Mouse (Mus musculus) kidney, postnatal 14 days (tissue): ENCODE data around the gene Erbb2.
A peak's percentile ranks its signal among the peaks of the same experiment; 100 is the strongest.

Source experiments
- DNase-seq: peaks from one replicate; pipeline ENCODE4 v3.0.0; 2022; ENCODE audit warnings: mixed read lengths

Erbb2 gene

DNA sequence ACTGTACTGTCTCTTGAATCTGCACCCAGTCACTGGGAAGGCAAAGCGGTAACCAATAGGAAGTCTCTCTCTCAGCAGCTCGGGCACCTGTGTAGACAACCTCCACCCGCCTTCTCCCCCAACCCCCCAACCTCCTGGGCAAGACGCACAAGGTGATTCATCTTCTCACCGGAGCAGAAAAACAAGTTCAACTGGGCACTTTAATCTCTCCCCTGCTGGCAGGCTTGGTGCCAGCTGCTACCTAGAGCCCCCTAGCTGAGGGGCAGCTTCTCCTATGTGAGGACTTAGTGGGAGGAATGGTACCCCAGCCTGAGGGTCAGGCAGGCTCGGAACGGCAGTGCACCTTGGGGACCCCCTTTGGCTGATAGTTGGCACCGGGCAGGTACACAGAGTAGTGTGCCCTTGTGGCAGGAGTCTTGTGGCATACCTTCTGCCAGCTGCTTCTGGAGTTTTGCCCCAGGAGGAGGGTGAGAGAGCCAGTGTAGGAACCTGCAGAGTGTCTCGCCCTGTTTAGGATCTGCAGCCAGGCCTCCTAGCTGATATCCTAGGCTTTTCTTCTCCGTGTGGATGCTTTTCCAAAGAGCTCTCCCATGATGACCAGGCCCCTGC lies 6.8 kb downstream of the Erbb2 start:
- DNase-seq: peak; percentile 74

DNA sequence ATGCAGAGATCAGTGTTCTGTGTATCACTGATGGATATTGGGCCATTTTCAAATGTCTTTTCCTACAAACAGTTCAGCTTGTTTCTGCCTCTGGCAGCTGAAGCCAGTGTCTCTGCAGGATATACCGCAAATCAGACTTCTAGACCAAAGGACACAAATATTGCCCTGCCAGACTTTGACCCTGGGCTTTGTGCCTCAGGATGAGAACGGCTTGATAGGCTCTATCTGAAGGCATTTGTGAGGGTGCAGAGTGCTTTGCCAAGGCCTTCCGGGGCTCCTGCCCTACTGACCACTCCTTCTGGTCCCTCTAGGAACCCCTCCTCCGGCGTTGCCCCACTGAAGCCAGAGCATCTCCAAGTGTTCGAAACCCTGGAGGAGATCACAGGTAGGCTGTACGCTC lies 14.3 kb downstream of the Erbb2 start:
- DNase-seq: peak; percentile 58

DNA sequence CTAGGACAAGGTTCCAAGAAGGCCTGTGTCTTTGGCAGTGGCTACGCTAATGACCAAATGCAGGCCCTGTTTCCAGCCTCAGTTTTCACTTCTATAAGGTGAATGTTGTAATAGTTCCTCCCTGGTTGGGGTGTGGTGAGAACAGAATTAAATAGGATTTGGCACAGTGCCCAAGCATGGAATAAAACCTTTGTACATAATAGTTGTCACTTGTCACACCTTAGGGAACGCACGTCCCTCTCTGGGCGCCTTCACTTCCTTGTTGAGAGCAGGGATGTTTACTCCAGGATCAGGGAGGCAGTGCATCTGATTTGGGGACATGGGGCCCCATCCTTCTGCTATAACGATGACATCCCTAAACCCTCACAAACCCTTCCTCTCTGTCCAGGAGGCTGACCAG lies 16.2 kb downstream of the Erbb2 start:
- DNase-seq: no peak

DNA sequence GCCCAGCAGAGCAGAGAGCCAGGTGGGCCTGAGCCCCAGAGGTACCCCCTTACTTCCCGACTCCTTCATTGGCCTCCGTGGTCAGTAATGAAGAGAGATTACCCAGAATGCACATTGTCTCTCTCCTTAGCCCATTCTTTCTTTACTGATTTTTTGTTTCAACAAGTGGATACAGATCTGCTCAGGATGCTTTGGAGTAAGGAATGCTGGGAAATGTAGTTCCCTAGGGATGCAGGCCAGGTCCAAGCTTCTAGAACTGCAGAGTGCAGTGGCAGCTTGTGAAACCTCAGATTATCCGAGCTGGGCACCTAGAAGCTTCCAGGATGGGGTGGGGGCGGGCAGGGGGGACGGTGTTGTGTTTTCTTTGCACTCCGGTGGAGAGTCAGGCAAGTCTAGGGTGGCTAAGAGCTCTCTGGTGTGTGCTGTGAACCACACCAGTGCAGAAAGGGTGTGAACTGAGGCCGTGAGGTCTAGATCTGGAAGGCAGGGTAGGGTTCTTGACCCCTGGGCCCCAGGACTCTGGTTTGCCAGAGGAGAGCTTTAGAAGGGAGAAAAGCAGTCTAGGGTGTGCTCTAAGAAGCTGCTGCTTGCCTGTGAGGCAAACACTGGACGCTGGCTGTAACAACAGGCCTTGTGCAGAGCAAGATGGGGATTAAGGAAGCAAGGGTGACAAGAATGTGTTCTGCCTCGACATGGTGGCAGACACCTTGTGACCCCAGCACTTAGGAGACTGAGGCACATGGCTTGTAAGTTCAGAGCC lies 19.7 kb downstream of the Erbb2 start:
- no peak for DNase-seq

DNA sequence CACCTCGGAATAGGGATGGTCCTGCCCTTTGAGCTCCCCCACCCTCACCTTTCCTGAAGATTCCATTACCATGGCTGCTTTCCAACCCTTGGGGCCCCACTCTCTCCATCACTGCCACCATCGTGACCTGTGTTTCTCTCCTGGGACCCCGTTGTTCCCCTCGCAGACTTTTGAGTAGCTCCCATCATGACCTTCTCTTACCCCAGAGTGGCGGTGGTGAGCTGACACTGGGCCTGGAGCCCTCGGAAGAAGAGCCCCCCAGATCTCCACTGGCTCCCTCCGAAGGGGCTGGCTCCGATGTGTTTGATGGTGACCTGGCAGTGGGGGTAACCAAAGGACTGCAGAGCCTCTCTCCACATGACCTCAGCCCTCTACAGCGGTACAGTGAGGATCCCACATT lies 23.5 kb downstream of the Erbb2 start:
- no peak for DNase-seq

DNA sequence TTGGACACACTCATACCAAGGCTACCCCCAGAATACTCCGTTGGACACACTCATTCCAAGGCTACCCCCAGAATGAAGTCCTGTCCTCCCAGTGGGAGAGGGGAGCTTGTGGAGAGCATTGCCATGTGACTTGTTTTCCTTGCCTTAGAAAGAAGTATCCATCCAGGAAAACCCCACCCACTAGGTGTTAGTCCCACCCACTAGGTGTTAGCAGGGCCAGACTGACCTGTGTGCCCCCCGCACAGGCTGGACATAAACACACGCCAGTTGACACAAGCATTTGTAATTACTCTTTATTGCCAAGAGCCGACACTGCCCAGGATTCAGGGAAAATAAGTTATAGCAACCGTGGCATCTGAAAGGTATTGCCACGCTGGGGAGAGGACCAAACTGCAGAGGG lies 25.2 kb downstream of the Erbb2 start:
- peak; percentile 41 for DNase-seq

DNA sequence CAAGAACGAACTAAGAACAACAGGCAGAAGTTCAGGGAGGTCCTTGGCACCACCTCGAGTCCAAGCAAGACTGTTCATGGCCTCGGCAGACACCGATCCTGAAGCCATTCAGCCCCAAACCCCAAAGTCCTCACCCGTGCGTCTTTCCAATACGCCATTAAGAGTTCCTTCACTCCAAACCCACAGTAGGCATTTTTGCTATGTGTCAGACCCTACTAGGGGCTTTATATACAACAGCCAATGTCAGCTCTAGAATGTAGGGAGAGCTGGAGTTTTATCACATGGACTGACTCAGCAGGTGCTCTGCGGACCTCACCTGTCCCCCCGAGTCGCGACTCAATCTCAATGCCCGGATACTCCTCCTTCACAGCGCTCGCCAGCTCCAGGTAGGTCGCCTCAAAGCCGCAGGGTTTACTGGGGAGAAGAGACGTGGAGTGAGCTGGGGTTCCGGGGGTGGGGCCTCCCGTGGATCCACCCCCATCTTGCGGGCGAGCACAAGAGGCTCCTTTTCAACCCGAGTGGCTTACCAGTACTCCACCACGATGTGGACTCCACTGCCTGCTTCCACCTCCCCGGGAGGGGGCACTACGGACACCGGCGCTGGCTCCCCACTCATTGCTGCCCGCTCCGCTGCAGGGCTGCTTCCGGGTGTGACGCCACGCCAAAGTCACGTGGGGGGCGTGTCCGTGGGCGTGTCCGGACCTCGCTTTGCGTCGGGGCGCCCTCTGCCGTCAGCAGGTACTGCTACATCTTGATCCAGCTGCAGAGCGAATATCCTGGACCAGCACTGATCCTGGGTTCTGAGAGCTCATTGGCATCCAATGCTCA lies 26.3 kb downstream of the Erbb2 start, which contains the start of gene Mien1:
TSS of gene Mien1 (minus strand) at position 661 of the 828 bp plus-strand sequence.
- peak; percentile 97 for DNase-seq

DNA sequence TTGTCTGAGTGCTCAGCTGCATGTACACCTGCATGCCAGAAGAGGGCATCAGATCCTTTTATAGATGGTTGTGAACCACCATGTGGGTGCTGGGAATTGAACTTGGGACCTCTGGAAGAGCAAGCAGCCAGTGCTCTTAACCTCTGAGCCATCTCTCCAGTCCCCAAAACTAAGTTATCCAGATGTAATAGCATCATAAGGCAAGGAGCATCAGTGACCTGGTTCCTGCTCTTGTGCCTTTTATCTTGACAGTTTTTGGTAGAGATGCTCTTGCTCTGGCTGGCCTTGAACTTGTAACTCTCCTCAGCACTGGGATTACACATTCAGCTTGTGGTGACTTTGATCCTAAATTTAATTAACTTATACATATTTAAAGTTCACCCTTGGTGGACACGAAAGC lies 31.4 kb downstream of the Erbb2 start:
- no peak for DNase-seq

DNA sequence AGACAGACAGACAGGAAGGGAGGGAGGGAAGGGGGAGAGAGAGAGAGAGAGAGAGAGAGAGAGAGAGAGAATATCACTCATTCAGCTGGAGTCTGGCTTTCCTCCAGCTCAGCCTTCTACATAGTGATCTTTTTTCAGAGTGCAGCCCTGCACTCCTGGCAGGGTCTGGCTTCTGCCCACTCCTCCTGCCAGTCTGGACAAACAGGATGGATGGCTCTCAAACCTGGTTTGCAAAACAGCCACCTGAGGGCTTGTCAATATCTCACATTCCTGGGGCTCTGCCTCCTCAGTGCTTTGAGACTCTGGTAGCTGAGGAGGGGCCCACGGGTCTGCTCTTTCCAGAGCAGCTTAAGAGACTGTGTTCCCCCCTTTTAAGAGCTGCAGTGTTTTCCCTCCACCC lies 33.0 kb downstream of the Erbb2 start:
- peak; percentile 34 for DNase-seq

DNA sequence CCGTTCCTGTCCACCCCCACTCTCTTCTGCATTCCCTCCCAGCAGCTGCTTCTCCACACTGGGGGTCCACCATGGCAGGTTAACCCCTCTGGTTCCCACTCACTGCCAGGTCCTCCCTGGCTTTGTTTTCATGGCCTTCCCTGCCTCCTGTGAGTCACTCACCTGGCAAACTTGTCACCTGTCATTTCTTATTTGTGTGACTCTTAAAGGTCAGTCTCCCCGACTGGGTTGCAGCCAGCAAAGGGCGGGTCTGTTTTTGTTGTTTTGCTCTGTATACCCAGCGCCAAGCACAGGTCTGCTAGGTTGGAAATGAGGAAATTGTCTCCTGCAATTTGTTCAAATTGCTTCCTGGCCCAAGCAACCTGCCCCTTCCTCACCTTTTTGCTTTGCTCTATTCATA lies 33.4 kb downstream of the Erbb2 start:
- DNase-seq: peak; percentile 65

DNA sequence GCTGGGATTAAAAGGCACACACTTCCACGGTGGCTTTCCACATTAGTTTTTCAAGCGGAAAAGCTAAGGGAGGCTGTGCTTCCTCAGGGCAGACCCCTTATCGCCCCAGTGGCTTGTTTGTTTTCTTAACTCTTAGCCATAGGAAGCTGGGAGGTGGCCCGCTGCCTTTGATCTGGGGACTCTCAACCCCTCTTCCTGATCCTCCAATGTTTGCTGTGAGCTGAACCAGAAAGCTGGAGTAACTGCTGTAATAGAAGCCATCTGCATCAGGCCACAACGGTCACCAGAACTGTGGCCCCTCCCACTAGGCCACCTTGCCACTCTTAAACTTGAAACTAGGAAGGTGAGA lies 33.9 kb downstream of the Erbb2 start, which contains the start of gene Grb7:
TSS of gene Grb7 (plus strand) at position 182 of the 349 bp plus-strand sequence.
- no peak for DNase-seq

DNA sequence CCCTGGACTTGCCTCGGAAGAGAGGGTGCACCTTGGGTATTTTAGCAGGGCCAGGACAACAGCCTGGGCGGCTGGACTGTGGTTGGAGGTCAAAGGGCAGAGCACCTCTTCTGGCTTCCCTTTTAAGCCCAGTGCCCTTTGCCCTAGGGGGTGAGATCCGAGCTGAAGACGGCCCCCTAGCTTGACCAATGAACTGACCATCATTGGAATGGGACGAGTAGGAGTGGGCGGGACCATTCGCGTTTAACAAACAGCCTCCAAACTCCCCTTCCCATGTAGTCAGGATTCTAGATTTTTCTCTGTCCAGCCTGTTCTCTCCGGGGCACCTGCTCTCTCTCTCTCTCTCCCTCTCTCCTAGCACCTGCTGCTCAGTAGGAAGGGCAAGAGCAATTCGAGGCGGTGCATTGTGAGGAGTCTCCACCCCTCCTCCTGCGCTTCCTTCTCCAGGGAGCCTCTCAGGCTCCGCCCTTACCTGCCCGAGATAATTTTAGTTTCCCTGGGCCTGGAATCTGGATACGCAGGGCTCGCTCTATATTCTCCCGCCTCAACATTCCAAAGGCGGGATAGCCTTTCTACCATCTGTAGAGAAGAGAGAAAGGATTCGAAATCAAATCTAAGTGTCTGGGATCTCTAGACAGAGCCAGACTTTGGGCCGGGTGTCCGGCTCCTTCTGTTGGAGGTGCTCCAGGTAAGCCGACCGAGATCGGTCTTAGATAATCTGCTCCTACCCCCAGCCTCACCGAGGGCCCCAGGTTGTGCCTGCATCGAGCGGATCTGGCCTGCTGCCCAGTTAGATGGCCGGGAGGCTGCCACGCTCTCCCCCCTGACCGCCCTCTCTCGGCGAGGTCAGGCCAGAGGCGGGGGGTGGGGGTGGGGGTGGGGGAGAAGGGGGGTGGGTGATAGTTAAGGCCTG lies 34.5 kb downstream of the Erbb2 start:
- DNase-seq: peak; percentile 88

DNA sequence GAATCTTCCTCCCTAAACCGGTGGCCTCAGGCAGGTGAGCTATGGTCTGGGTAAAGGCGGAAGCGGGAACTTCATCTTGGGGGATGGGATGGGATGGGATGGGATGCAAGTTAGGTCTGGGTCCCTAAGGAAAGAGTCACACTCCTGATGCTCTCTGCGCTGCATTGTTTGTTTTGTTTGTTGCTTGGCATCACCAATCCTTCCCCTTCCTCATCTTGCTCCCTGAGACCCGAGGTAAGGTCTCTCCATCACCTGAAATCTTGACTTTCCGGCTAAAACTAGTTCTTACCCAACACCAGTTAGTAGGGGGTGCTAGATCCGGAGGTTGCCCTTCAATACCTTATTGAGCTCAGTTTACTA lies 35.2 kb downstream of the Erbb2 start:
- no peak for DNase-seq

DNA sequence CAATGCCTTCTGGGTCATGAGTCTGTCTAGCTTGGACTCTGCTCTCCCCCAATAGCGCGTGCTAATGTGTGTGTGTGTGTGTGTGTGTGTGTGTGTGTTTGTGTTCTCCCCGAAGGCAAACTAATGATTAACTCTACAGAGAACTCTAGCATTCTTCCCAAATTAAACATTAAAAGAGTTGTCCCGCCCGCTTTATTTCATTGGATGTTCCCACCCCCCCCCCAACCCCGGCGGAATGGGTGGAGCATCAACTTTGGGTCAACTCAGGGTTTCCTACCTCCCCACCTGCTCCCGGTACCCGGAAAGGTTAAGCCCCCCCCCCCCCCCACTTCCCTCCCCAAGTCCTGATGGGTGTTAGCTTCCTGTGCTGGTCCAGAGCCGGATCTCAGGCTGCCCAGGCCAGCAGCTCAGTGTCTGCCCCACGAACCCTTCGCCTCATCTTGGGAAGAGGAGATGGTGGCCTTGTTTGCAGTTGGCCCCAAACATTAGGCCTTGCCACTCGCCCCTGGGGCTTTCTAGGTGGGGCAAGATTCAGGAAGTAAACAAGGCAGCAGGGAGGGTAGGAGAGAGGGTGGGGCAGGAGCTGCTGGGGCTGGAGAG lies 36.0 kb downstream of the Erbb2 start:
- DNase-seq: peak; percentile 86

DNA sequence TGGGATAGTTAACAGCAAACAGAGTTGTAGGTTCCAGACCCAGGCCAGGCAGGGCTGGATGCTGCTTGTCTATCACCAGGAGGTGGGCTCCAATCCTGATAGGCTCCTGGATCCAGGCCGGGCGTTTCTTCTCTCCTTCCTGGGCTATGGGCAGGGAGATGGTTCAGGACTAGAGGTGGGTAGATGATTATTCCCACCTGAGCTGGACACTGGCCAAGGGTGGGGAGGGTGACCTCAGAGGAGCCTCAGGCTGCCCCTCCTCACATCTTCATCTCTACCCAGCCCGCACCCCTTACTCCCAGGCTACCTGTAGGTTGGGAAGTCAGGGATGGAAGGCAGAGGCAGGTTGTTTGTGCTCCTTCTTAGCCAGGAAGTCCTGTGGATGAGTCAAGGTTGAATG lies 37.1 kb downstream of the Erbb2 start:
- DNase-seq: peak; percentile 33

DNA sequence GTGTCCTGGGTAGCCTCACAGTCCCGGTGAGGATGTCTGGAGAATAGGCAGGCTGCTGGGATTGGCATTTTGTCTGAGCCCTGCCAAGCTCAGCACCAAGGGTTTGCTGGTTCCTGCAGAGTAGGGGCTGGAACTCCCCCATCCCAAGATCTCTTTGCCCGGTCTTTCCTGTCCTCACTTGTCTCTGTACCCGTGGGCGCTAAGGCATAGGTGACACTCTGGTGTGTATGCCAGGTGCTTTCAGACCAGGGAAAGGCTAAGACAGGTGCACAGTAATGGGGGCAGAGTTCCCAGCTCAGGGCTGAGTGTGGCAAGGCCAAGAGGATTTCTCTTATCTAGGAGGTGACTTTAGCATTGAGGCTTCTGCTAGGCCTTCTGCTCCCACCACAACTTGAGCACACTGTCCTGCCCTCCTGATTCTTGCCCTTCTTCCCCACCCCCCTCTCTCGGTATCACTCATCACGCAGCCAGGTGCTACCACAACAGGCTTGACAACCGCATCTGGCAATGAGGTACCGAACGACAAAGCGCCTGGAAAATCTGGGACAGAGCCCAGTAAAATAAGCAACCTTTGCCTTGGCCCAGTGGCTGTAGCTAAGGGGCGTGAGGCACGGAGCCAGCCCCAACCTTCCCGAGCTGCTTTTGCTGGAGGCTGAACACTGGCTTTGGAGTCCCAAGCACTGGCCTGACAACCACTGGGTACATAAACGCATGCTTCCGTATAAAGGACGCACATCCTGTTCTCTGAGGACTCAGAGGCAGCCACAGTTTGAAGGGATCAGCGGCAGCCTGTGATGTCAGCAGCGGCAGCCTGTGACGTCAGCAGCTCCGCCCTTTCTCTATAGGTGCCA lies 37.9 kb downstream of the Erbb2 start:
- DNase-seq: peak; percentile 68

DNA sequence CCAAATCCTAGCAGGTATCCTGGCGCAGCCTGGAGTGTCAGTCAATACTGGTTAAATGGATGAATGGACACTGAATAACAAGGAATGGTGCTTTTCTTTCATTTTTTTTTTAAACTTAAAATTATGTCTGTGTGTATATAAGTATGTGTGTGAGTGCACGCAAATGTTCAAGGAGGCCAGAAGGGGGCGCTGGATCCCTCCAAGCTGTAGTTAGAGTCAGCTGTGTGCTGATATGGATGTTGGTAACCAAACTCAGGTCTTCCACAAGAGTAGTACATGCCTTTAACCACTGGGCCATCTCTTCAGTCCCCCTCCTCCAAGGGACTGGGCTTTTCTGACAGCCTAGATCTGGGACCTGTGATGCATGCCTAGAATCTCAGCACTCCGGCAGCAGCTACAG lies 43.2 kb downstream of the Erbb2 start:
- DNase-seq: no peak

DNA sequence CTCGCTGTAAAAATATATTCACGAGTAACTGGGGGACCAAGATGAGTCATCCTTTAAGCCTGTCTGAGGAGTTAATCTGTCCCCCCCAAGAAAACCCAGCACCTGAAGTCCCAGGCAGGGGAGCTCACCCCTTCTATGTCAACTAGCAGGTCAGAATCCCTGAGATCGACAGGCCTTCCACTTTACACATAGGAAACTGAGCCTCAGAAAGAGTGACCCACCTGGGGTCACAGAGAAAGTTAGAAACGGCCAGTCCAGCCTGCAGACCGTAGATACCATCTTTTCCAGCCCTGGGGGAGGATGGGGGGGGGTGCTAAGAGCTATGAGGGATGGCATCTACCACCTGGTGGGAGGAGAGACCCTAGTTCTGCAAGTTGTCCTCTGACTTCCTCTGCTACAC lies 44.3 kb downstream of the Erbb2 start:
- DNase-seq: no peak

DNA sequence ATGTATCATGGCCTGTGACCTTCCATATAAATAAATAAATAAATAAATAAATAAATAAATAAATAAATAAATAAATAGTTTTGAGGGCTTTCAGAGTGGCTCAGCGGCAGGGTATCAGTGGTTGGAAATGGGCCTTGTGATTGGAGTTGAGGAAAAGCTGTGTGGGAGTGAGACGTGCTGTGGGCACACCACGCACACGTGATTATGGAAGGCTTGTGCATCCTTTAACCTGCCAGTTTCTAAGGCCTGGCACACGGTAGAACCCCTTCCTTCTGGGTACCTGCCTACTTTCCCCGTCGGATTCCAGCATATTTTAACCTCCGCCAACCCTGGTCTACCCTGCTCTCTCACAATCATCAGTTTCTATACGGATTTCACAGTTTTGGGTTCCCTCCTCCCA lies 44.7 kb downstream of the Erbb2 start:
- no peak for DNase-seq

DNA sequence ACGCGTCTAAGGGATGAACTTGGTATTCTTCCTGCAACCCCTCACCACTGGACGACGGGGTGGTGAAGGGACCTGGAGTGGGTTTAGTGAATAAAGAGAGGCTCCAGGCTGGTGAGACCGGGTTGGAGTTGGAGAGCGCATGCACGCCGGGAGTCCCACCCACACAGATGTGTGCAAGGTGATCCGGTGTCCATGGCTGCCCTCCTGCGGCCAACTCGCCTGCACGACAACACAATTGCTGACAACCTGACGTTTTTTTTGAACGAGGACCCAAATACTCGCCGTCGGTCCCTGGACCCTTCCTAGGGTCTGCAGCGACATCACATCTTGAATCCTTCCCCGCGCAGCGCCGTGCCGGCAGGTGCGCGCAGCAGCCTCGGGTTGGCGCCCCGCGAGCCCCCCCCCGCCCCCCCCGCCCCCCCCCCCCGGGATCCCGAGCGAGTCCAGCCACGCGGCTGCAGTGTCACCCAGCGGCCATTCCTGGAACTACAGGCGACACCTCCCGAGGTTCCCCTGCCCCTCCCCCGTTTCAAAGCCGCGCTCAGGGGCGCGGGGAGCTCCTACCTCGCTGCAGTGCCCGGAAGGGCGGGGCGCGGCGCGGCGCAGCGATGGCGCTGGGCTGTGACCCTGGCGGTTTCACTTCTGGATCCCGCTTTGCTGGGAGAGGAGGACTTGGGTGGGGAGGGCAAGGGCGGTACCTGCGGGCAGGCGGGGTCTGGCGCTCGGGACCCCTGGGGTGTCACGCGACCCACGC lies 45.3 kb downstream of the Erbb2 start:
- DNase-seq: peak; percentile 90
